Mouse (Mus musculus): Measurements from ENCODE around the gene Cyp2d10. TPM values are rescaled to one million over a fixed set of nuclear protein-coding genes. Genes with fewer than 3 reads are reported as not detected.

The Cyp2d10 gene
- polyA plus RNA-seq, 1 experiment = not detected

- TF ChIP-seq CEBPB (IDR thresholded peaks at IDR 0.05; ENCODE audit: insufficient read depth, poor library complexity, severe bottlenecking) = no peak
- no peak for TF ChIP-seq TCF3 (IDR thresholded peaks at IDR 0.05; ENCODE audit: insufficient read length, low read depth)
- TF ChIP-seq MYOG (IDR thresholded peaks at IDR 0.05; ENCODE audit: control insufficient read depth in 1 of 3, insufficient read depth in 1 of 3, insufficient read length in 2 of 3, low read depth in 2 of 3) = no peak
- no peak for TF ChIP-seq POLR2A (IDR thresholded peaks at IDR 0.05; ENCODE audit: insufficient read length, low read depth)
- TF ChIP-seq MAX (IDR thresholded peaks at IDR 0.05; ENCODE audit: low read depth) = no peak
- no peak for TF ChIP-seq REST (IDR thresholded peaks at IDR 0.05; ENCODE audit: insufficient read depth, insufficient read length)
- no peak for TF ChIP-seq TCF12 (IDR thresholded peaks at IDR 0.05; ENCODE audit: insufficient read depth, poor library complexity, severe bottlenecking)
- no peak for TF ChIP-seq MYOD1 (IDR thresholded peaks at IDR 0.05; ENCODE audit: control insufficient read depth in 1 of 3, insufficient read length in 2 of 3, low read depth in 2 of 3)
- TF ChIP-seq USF1 (IDR thresholded peaks at IDR 0.05; ENCODE audit: low read depth) = no peak
- peaks cover 18% of the 10 kb centered on the region for H3K27me3 ChIP-seq (ENCODE audit: control insufficient read depth, insufficient read depth, insufficient read length)
- no peak overlapping the region for H3K4me3 ChIP-seq
- H3K79me2 ChIP-seq (ENCODE audit: control insufficient read depth, insufficient read depth) = no peaks in the 10 kb centered on the region
- no peak overlapping the region for H3K4me2 ChIP-seq (ENCODE audit: low read depth)
- H3K36me3 ChIP-seq (ENCODE audit: control insufficient read depth, insufficient read depth) = no peaks in the 10 kb centered on the region
- H3ac ChIP-seq (ENCODE audit: control insufficient read depth, insufficient read length) = no peak overlapping the region
Observed at GRCm38 (mm10) chr15:82385729-82386128, 21.3 kb downstream of the Cyp2d10 start.

DNA sequence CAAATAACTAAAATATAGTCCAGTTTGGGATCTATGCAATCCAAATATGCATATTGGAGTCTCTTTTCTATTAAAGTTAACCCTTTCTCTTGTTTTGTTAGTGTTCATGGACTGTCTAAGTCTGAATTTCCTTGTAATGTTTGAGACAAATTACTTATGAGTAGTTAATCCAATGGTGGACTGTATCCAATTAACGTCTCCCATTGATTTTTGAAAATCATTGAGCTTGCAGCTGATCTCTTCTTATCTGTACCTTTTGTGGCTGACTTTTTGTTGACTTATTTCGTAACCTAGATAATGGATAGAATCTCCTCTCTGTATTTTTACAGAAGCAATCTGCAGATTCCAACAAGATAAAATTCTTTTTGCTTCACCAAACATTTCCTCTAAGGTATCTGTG lies 24.6 kb downstream of the Cyp2d10 start:
- H3K4me3 ChIP-seq = no peak overlapping the region
- TF ChIP-seq MYOD1 (IDR thresholded peaks at IDR 0.05; ENCODE audit: control insufficient read depth in 1 of 3, insufficient read length in 2 of 3, low read depth in 2 of 3) = no peak
- no peak for TF ChIP-seq POLR2A (IDR thresholded peaks at IDR 0.05; ENCODE audit: insufficient read length, low read depth)
- no peak for TF ChIP-seq REST (IDR thresholded peaks at IDR 0.05; ENCODE audit: insufficient read depth, insufficient read length)
- no peak for TF ChIP-seq TCF12 (IDR thresholded peaks at IDR 0.05; ENCODE audit: insufficient read depth, poor library complexity, severe bottlenecking)
- no peak for TF ChIP-seq SRF (IDR thresholded peaks at IDR 0.05; ENCODE audit: control insufficient read depth, insufficient read length, low read depth)
- TF ChIP-seq MAX (IDR thresholded peaks at IDR 0.05; ENCODE audit: low read depth) = no peak
- TF ChIP-seq E2F4 (IDR thresholded peaks at IDR 0.05; ENCODE audit: insufficient read depth) = no peak
- TF ChIP-seq CEBPB (IDR thresholded peaks at IDR 0.05; ENCODE audit: insufficient read depth, poor library complexity, severe bottlenecking) = no peak
- no peak for TF ChIP-seq MYOG (IDR thresholded peaks at IDR 0.05; ENCODE audit: control insufficient read depth in 1 of 3, insufficient read depth in 1 of 3, insufficient read length in 2 of 3, low read depth in 2 of 3)
- no peaks in the 10 kb centered on the region for H3K36me3 ChIP-seq (ENCODE audit: control insufficient read depth, insufficient read depth)
- H3K4me2 ChIP-seq (ENCODE audit: low read depth) = no peak overlapping the region
- peaks cover 5% of the 10 kb centered on the region for H3K27me3 ChIP-seq (ENCODE audit: control insufficient read depth, insufficient read depth, insufficient read length)
- no peaks in the 10 kb centered on the region for H3K79me2 ChIP-seq (ENCODE audit: control insufficient read depth, insufficient read depth)
- no peak overlapping the region for H3ac ChIP-seq (ENCODE audit: control insufficient read depth, insufficient read length)

GRCm38 (mm10) chr15:82380714-82381062 lies 26.3 kb downstream of the Cyp2d10 start:
- Histone ChIP-seq H3K79me2 (ENCODE audit: control insufficient read depth, insufficient read depth) (no peaks in the 10 kb centered on the region), H3K36me3 (ENCODE audit: control insufficient read depth, insufficient read depth) (no peaks in the 10 kb centered on the region)
- TF ChIP-seq TCF3 (IDR thresholded peaks at IDR 0.05; ENCODE audit: insufficient read length, low read depth) = no peak
- TF ChIP-seq SRF (IDR thresholded peaks at IDR 0.05; ENCODE audit: control insufficient read depth, insufficient read length, low read depth) = no peak
- no peak for TF ChIP-seq POLR2AphosphoS2 (IDR thresholded peaks at IDR 0.05; ENCODE audit: insufficient read length, low read depth)
- no peak for TF ChIP-seq MYOG (IDR thresholded peaks at IDR 0.05; ENCODE audit: control insufficient read depth in 1 of 3, insufficient read depth in 1 of 3, insufficient read length in 2 of 3, low read depth in 2 of 3)
- no peak for TF ChIP-seq TCF12 (IDR thresholded peaks at IDR 0.05; ENCODE audit: insufficient read depth, poor library complexity, severe bottlenecking)
- no peak for TF ChIP-seq E2F4 (IDR thresholded peaks at IDR 0.05; ENCODE audit: insufficient read depth)
- no peak for TF ChIP-seq USF1 (IDR thresholded peaks at IDR 0.05; ENCODE audit: low read depth)
- TF ChIP-seq MYOD1 (IDR thresholded peaks at IDR 0.05; ENCODE audit: control insufficient read depth in 1 of 3, insufficient read length in 2 of 3, low read depth in 2 of 3) = no peak
- no peak for TF ChIP-seq MAX (IDR thresholded peaks at IDR 0.05; ENCODE audit: low read depth)
- no peak for TF ChIP-seq POLR2A (IDR thresholded peaks at IDR 0.05; ENCODE audit: insufficient read length, low read depth)
- no peak for TF ChIP-seq CEBPB (IDR thresholded peaks at IDR 0.05; ENCODE audit: insufficient read depth, poor library complexity, severe bottlenecking)
- TF ChIP-seq REST (IDR thresholded peaks at IDR 0.05; ENCODE audit: insufficient read depth, insufficient read length) = no peak

DNA sequence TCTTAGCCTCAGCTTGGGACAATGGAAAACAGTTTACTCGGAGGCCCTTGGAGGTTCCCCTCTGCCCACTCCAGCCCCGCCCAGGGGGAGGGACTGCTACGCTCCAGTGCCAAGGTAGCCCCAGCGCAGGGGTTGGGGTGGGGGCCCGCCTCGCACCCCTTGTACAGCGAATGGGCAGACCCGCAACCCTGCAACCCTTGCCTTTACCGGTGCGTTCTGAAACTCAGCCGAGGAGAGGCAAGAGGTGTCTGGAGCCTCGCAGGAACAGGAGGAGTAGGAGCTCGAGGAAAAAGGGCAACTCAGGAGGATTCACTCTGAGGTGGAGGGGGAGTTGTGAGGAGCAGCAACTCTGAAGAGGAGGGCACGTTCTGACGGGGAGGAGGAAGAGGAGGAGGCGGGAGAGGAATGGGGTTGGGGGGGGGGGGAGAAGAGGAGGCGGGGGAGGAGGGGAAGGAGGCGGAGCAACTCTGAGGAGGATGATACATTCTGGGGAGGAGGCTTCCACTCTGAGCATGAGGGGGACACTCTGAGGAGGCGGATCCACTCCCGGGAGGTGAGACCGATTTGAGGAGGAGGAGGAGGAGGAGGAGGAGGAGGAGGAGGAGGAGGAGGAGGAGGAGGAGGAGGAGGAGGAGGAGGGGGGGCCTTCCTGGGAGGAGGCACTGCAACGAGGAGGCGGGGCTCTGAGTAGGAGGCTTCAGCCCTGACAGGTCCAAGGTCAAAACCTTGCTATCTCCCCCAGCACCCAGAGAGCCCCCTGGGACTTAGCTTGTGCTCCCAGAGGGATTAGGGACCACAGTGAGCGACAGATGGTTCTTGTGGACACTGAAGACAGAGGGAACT lies 26.9 kb downstream of the Cyp2d10 start, which contains the start of gene Cyp2d22:
Gene Cyp2d22, minus strand, starts transcription at position 390 of the 843 bp plus-strand sequence.
- Histone ChIP-seq H3K4me3 (peak within 1 kb of the TSS; percentile 11), H3K36me3 (ENCODE audit: control insufficient read depth, insufficient read depth) (no peaks in the 10 kb centered on the region), H3K4me2 (ENCODE audit: low read depth) (peak within 1 kb of the TSS; percentile 43), H3K27me3 (ENCODE audit: control insufficient read depth, insufficient read depth, insufficient read length) (peaks cover 2% of the 10 kb centered on the region), H3K79me2 (ENCODE audit: control insufficient read depth, insufficient read depth) (no peaks in the 10 kb centered on the region), H3ac (ENCODE audit: control insufficient read depth, insufficient read length) (no peak within 1 kb of the TSS)
- TF ChIP-seq CEBPB (IDR thresholded peaks at IDR 0.05; ENCODE audit: insufficient read depth, poor library complexity, severe bottlenecking) (no peak), REST (IDR thresholded peaks at IDR 0.05; ENCODE audit: insufficient read depth, insufficient read length) (no peak), TCF3 (IDR thresholded peaks at IDR 0.05; ENCODE audit: insufficient read length, low read depth) (no peak), POLR2A (IDR thresholded peaks at IDR 0.05; ENCODE audit: insufficient read length, low read depth) (no peak), SRF (IDR thresholded peaks at IDR 0.05; ENCODE audit: control insufficient read depth, insufficient read length, low read depth) (no peak), MYOG (IDR thresholded peaks at IDR 0.05; ENCODE audit: control insufficient read depth in 1 of 3, insufficient read depth in 1 of 3, insufficient read length in 2 of 3, low read depth in 2 of 3) (no peak), MAX (IDR thresholded peaks at IDR 0.05; ENCODE audit: low read depth) (no peak), TCF12 (IDR thresholded peaks at IDR 0.05; ENCODE audit: insufficient read depth, poor library complexity, severe bottlenecking) (no peak), USF1 (IDR thresholded peaks at IDR 0.05; ENCODE audit: low read depth) (no peak), POLR2AphosphoS2 (IDR thresholded peaks at IDR 0.05; ENCODE audit: insufficient read length, low read depth) (no peak), MYOD1 (IDR thresholded peaks at IDR 0.05; ENCODE audit: control insufficient read depth in 1 of 3, insufficient read length in 2 of 3, low read depth in 2 of 3) (no peak), E2F4 (IDR thresholded peaks at IDR 0.05; ENCODE audit: insufficient read depth) (no peak)

More at GRCm38 (mm10) chr15:82380714-82381062, 26.3 kb downstream of the Cyp2d10 start:
- Histone ChIP-seq H3ac (ENCODE audit: control insufficient read depth, insufficient read length) (no peak overlapping the region), H3K27me3 (ENCODE audit: control insufficient read depth, insufficient read depth, insufficient read length) (peaks cover 5% of the 10 kb centered on the region), H3K4me2 (ENCODE audit: low read depth) (peak overlapping the region; percentile 36), H3K4me3 (peak overlapping the region; percentile 11)
